ENCODE assay signal across 20 mouse cellular contexts in the genomic region with DNA sequence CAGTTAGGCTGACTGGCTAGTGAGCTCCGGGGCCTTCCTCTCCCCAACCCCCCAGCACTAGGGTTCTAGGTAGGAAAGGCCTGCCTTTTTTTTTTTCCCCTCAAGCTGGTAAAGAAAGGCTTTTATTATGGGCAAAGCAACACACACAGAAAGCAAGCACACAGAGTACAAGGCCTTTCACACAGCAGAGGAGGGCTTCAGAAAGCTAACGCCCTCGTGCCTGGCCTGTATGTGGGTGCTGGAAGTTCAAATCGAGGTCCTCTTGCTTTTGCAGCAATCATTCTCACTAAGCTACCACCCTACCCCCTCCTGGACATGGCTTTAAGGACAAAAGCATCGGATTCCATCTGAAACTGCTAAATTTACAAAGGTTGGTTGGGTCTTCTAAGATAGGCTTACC. TPM values are rescaled to one million over a fixed set of nuclear protein-coding genes. Genes with fewer than 3 reads are reported as not detected.
A peak's percentile ranks its signal among the peaks of the same experiment; 100 is the strongest.
DNase-seq lines count a peak whose midpoint lies in the region; ATAC-seq and TF ChIP-seq lines count a peak whose summit lies in the region.
"Had no signal": no experiment of that assay in that cellular context is flagged by ENCODE, and none has a peak within 500 bp of the region (broad histone marks: within the 10 kb centered on the region; RNA-seq: fewer than 3 reads in every experiment).

No protein-coding gene starts in this region.

- peaks cover 13% of the 10 kb centered on the region for H3K4me1 ChIP-seq in kidney, embryonic 16.5 days (ENCODE audit: insufficient read depth, low read length)
- no peaks in the 10 kb centered on the region for H3K4me1 ChIP-seq in kidney, adult 2 months (ENCODE audit: control insufficient read depth, insufficient read depth, low read length)
- no peaks in the 10 kb centered on the region for H3K4me1 ChIP-seq in lung, embryonic 14.5 days (ENCODE audit: insufficient read depth)
- peaks cover 17% of the 10 kb centered on the region for H3K4me1 ChIP-seq in neural tube, embryonic 13.5 days (replicated peaks)
- H3K4me1 ChIP-seq in neural tube, embryonic 15.5 days: no peaks in the 10 kb centered on the region
- H3K4me1 ChIP-seq: forebrain, embryonic 13.5 days; heart, embryonic 12.5 days had no signal

- no peaks in the 10 kb centered on the region for H3K27me3 ChIP-seq in kidney, embryonic 16.5 days (ENCODE audit: insufficient read depth, low read length)
- H3K27me3 ChIP-seq in kidney, adult 2 months (replicated peaks; ENCODE audit: control insufficient read depth, insufficient read depth, low read length): no peaks in the 10 kb centered on the region
- H3K27me3 ChIP-seq in lung, embryonic 14.5 days (ENCODE audit: insufficient read depth, low read length): no peaks in the 10 kb centered on the region
- no peaks in the 10 kb centered on the region for H3K27me3 ChIP-seq in neural tube, embryonic 13.5 days
- H3K27me3 ChIP-seq in neural tube, embryonic 15.5 days (replicated peaks): no peaks in the 10 kb centered on the region
- H3K27me3 ChIP-seq: embryonic facial prominence, embryonic 13.5 days; hindbrain, embryonic 15.5 days had no signal

- ATAC-seq in kidney, embryonic 16.5 days (ENCODE audit: low FRiP score, low TSS enrichment): no peak; the same call in 1 of the 2 replicates
- 0 out of 2 replicates have a peak, but pooled peaks have one; percentile 11 for ATAC-seq in lung, embryonic 14.5 days (ENCODE audit: insufficient read depth)
- no peak for ATAC-seq in neural tube, embryonic 13.5 days (ENCODE audit: low read depth)
- no peak for ATAC-seq in neural tube, embryonic 15.5 days (ENCODE audit: low FRiP score)
- ATAC-seq: forebrain, embryonic 13.5 days; forebrain, postnatal 0 days had no signal

- intact Hi-C loops in gastrocnemius, adult 2 months (cut with DNase I): no loop called here

- peak overlapping the region; percentile 56 for H3K27ac ChIP-seq in gastrocnemius, adult 2 months
- peak overlapping the region; percentile 55 for H3K27ac ChIP-seq in kidney, embryonic 16.5 days (ENCODE audit: low read length)
- no peak overlapping the region for H3K27ac ChIP-seq in kidney, adult 2 months (ENCODE audit: insufficient read depth, low read depth, low read length)
- H3K27ac ChIP-seq in lung, embryonic 14.5 days (ENCODE audit: low read depth): peak overlapping the region; percentile 84
- peak overlapping the region; percentile 33; the same call in 1 of the 2 replicates for H3K27ac ChIP-seq in neural tube, embryonic 13.5 days (replicated peaks)
- no peak overlapping the region for H3K27ac ChIP-seq in neural tube, embryonic 15.5 days (replicated peaks)
- H3K27ac ChIP-seq: embryonic facial prominence, embryonic 13.5 days; forebrain, embryonic 13.5 days; hindbrain, embryonic 15.5 days had no signal

- no peak for TF ChIP-seq CTCF in gastrocnemius, adult 2 months (IDR thresholded peaks at IDR 0.05)
- no peak for TF ChIP-seq CTCF in kidney, adult 2 months (conservative IDR thresholded peaks at IDR 0.05; ENCODE audit: insufficient read depth, insufficient read length, low read depth, low read length)
- no peak for TF ChIP-seq CTCF in lung, embryonic 14.5 days (IDR thresholded peaks at IDR 0.05; ENCODE audit: low read depth)

- no peak for TF ChIP-seq POLR2A in kidney, adult 2 months (IDR thresholded peaks at IDR 0.05; ENCODE audit: low read depth, low read length)

- no peaks in the 10 kb centered on the region for H3K36me3 ChIP-seq in kidney, embryonic 16.5 days (ENCODE audit: insufficient read depth, low read length)
- H3K36me3 ChIP-seq in kidney, adult 2 months (ENCODE audit: control insufficient read depth, insufficient read depth, low read length): no peaks in the 10 kb centered on the region
- H3K36me3 ChIP-seq in lung, embryonic 14.5 days (ENCODE audit: insufficient read depth): no peaks in the 10 kb centered on the region
- 0 out of 2 replicates have a peak, but pooled peaks cover 3% of the 10 kb centered on the region for H3K36me3 ChIP-seq in neural tube, embryonic 13.5 days
- H3K36me3 ChIP-seq in neural tube, embryonic 15.5 days: 0 out of 2 replicates have a peak, but pooled peaks cover 4% of the 10 kb centered on the region
- H3K36me3 ChIP-seq: heart, embryonic 12.5 days; hindbrain, embryonic 15.5 days had no signal

- no peak overlapping the region for H3K4me3 ChIP-seq in gastrocnemius, adult 2 months
- H3K4me3 ChIP-seq in kidney, embryonic 16.5 days (ENCODE audit: low read length): no peak overlapping the region
- no peak overlapping the region for H3K4me3 ChIP-seq in kidney, adult 2 months (ENCODE audit: insufficient read depth, low read depth, low read length)
- no peak overlapping the region for H3K4me3 ChIP-seq in lung, embryonic 14.5 days (ENCODE audit: low read depth, low read length)
- no peak overlapping the region for H3K4me3 ChIP-seq in neural tube, embryonic 13.5 days
- no peak overlapping the region for H3K4me3 ChIP-seq in neural tube, embryonic 15.5 days (replicated peaks)
- H3K4me3 ChIP-seq: embryonic facial prominence, embryonic 13.5 days; forebrain, embryonic 13.5 days; heart, embryonic 12.5 days; hindbrain, embryonic 15.5 days had no signal

- no peak overlapping the region for H3K9ac ChIP-seq in kidney, embryonic 16.5 days (replicated peaks; ENCODE audit: low read length)
- H3K9ac ChIP-seq in lung, embryonic 14.5 days: no peak overlapping the region
- peak overlapping the region; percentile 53; the same call in 1 of the 2 replicates for H3K9ac ChIP-seq in neural tube, embryonic 13.5 days
- H3K9ac ChIP-seq in neural tube, embryonic 15.5 days (replicated peaks): no peak overlapping the region
- H3K9ac ChIP-seq: embryonic facial prominence, embryonic 13.5 days; forebrain, embryonic 13.5 days; forebrain, postnatal 0 days; heart, embryonic 12.5 days; hindbrain, embryonic 15.5 days had no signal

- 64% methylated on average over 5 of the region's 5 CpGs for WGBS in kidney, embryonic 16.5 days
- WGBS in kidney, adult 2 months: 57% methylated on average over 5 of the region's 5 CpGs
- WGBS in lung, embryonic 14.5 days: 52% methylated on average over 5 of the region's 5 CpGs
- WGBS in neural tube, embryonic 13.5 days: 71% methylated on average over 5 of the region's 5 CpGs
- WGBS in neural tube, embryonic 15.5 days: 82% methylated on average over 5 of the region's 5 CpGs

- H3K9me3 ChIP-seq in kidney, embryonic 16.5 days (ENCODE audit: low read length): no peaks in the 10 kb centered on the region
- no peaks in the 10 kb centered on the region for H3K9me3 ChIP-seq in lung, embryonic 14.5 days (ENCODE audit: low read depth, low read length)
- no peaks in the 10 kb centered on the region for H3K9me3 ChIP-seq in neural tube, embryonic 13.5 days
- H3K9me3 ChIP-seq in neural tube, embryonic 15.5 days (replicated peaks): no peaks in the 10 kb centered on the region
- H3K9me3 ChIP-seq: embryonic facial prominence, embryonic 13.5 days; forebrain, embryonic 13.5 days; heart, embryonic 12.5 days; hindbrain, embryonic 15.5 days had no signal

- no peak for DNase-seq in gastrocnemius, adult 2 months
- no peak for DNase-seq in gastrocnemius, postnatal 10 days
- no peak for DNase-seq in kidney, adult 2 months
- DNase-seq in lung, embryonic 14.5 days: no peak
- DNase-seq in lung, postnatal 4 days: no peak
- DNase-seq: adrenal gland, postnatal 14 days; cerebellum, adult 11-12 months; cerebellum, adult 9-10 months; cerebellum, postnatal 25 days; forebrain, postnatal 0 days; gastrocnemius, postnatal 36 days; heart, adult 18-20 months; heart, postnatal 36 days had no signal

- no peak overlapping the region for H3K4me2 ChIP-seq in kidney, embryonic 16.5 days (replicated peaks; ENCODE audit: low read depth, low read length)
- no peak overlapping the region for H3K4me2 ChIP-seq in lung, embryonic 14.5 days
- H3K4me2 ChIP-seq in neural tube, embryonic 13.5 days: no peak overlapping the region
- no peak overlapping the region for H3K4me2 ChIP-seq in neural tube, embryonic 15.5 days
- H3K4me2 ChIP-seq: embryonic facial prominence, embryonic 13.5 days; forebrain, embryonic 13.5 days; heart, embryonic 12.5 days; hindbrain, embryonic 15.5 days had no signal

RNA-seq across cellular contexts. Expression of a gene that starts 6.7 kb away (rescaled TPM):
- 10 to 100 TPM; 14.1 to 15.7 TPM for total RNA-seq in gastrocnemius, adult 2 months (2021)
- 10 to 100 TPM; 11.9 to 12.0 TPM for total RNA-seq in gastrocnemius, postnatal 10 days (2021)
- 7.7 and 8.2 TPM in 2 replicates for polyA plus RNA-seq in kidney, embryonic 16.5 days (2015; fragmentation: Nextera tagmentation; extraction: Ambion mirVana)
- polyA plus RNA-seq in kidney, adult 2 months (2012; rRNA removed): 6.2 and 9.1 TPM in 2 replicates
- 6.2 and 6.9 TPM in 2 replicates for polyA plus RNA-seq in lung, embryonic 14.5 days (2014; fragmentation: Nextera tagmentation; extraction: Ambion mirVana)
- polyA plus RNA-seq in neural tube, embryonic 13.5 days (2015; fragmentation: Nextera tagmentation; extraction: Ambion mirVana): 14.8 and 16.0 TPM in 2 replicates
- 14.3 and 15.6 TPM in 2 replicates for polyA plus RNA-seq in neural tube, embryonic 15.5 days (2015; fragmentation: Nextera tagmentation; extraction: Ambion mirVana)

Comparison
In these comparisons a context has a peak if more than half of its experiments do, and no peak if none do; other contexts are left out.
1. H3K27ac ChIP-seq: peak in gastrocnemius, adult 2 months (single experiment), kidney, embryonic 16.5 days (single experiment), lung, embryonic 14.5 days (single experiment) and neural tube, embryonic 13.5 days (single experiment); none in kidney, adult 2 months (single experiment) and neural tube, embryonic 15.5 days (single experiment).